Mouse (Mus musculus) naive thymus-derived CD4-positive, alpha-beta T cell, adult 5 months (primary cell): ENCODE data around the gene Ino80d. TPM values are rescaled to one million over a fixed set of nuclear protein-coding genes. Genes with fewer than 3 reads are reported as not detected.

Experiments
- polyA plus RNA-seq: library from polyadenylated mRNA; unstranded; fragments of 100-300 nt; shearing (Covaris generic); gene quantifications from one replicate; pipeline ENCODE4 v1.2.1, GENCODE M21; 2017

Ino80d gene
- 26.0 TPM for polyA plus RNA-seq

GRCm38 (mm10) chr1:63114136-63114781, at the start of gene Ino80d:
Ino80d (minus strand) TSS chr1:63114667.

Other genes starting within 250 kb of the Ino80d start
- 535 TPM for gene Eef1b2, start 62.2 kb upstream of the Ino80d start, polyA plus RNA-seq
- 91.9 TPM for gene Ndufs1, start 62.2 kb upstream of the Ino80d start, polyA plus RNA-seq
- not detected for gene Gpr1, start 99.9 kb upstream of the Ino80d start, polyA plus RNA-seq
- 0.09 TPM for gene Zdbf2, start 158.6 kb upstream of the Ino80d start, polyA plus RNA-seq